Mouse (Mus musculus) hindbrain, embryonic 13.5 days (tissue): ENCODE results near the gene Naa35. TPM values are rescaled to one million over a fixed set of nuclear protein-coding genes. Genes with fewer than 3 reads are reported as not detected.
A peak's percentile ranks its signal among the peaks of the same experiment; 100 is the strongest.

Experiments used
- ATAC-seq: fragments of 200-750 bp; cut with Nextera tagmentation; 2 replicates; pipeline ENCODE4 v1.8.0; 2017; ENCODE audit warnings: moderate TSS enrichment; ENCODE audit not compliant: low FRiP score
- H3K27ac ChIP-seq: fragments of 300-500 bp; sonication (generic); 2 replicates; pipeline ENCODE4 v1.5.1; 2015; ENCODE audit warnings: inconsistent platforms, mild to moderate bottlenecking, moderate library complexity
- H3K27me3 ChIP-seq: fragments of 300-500 bp; sonication (generic); 2 replicates; pipeline ENCODE4 v1.6.1; 2015; ENCODE audit warnings: mild to moderate bottlenecking, inconsistent platforms
- H3K36me3 ChIP-seq: fragments of 300-500 bp; sonication (generic); 2 replicates; pipeline ENCODE4 v1.6.1; 2015; ENCODE audit warnings: mild to moderate bottlenecking, inconsistent platforms
- H3K4me1 ChIP-seq: fragments of 300-500 bp; sonication (generic); replicated peaks from 2 replicates; pipeline ENCODE4 v1.6.1; 2015; ENCODE audit warnings: inconsistent platforms
- H3K4me2 ChIP-seq: fragments of 300-500 bp; sonication (generic); 2 replicates; pipeline ENCODE4 v1.6.1; 2015; ENCODE audit warnings: inconsistent platforms, mild to moderate bottlenecking, moderate library complexity
- H3K4me3 ChIP-seq: fragments of 300-500 bp; sonication (generic); 2 replicates; pipeline ENCODE4 v1.5.1; 2015; ENCODE audit warnings: mild to moderate bottlenecking, inconsistent platforms
- H3K9ac ChIP-seq: fragments of 300-500 bp; sonication (generic); 2 replicates; pipeline ENCODE4 v1.6.1; 2015; ENCODE audit warnings: mild to moderate bottlenecking, inconsistent platforms
- H3K9me3 ChIP-seq: fragments of 300-500 bp; sonication (generic); 2 replicates; pipeline ENCODE4 v1.6.1; 2016; ENCODE audit warnings: inconsistent platforms
- WGBS: fragments of 180-500 bp; shearing (Covaris S2); methylation state at CpG from one replicate; pipeline ENCODE4 v1.1.7; 2015; 5-methylcytosine and 5-hydroxymethylcytosine counted together
- polyA plus RNA-seq: library from polyadenylated mRNA; unstranded; fragments of >200 nt; fragmentation: Nextera tagmentation; extraction: Ambion mirVana; gene quantifications from 2 replicates; pipeline ENCODE4 v1.2.1, GENCODE M21; 2015

Naa35 gene
- polyA plus RNA-seq, 1 experiment from 2014 or later, result 156 TPM

DNA sequence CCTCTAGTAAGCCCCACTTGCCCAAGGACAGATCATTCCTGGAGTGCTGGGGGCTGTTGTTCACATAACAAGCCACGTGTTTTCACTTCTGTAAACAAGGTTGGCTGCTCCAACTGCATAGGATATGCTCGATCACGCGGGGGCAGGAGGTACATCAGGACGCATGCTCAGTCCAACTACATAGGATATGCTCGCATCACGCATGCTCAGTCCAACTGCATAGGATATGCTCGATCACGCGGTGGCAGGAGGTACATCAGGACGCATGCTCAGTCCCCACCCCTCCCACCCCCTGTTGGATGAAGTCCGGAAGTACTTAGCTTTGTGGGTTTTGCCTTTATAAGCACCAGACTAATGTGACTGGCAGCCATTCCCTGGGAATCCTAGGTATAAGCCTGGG lies 76.9 kb downstream of the Naa35 start:
- Histone ChIP-seq H3K9ac (no peak overlapping the region), H3K4me1 (peaks cover 5% of the 10 kb centered on the region), H3K4me2 (no peak overlapping the region), H3K36me3 (peaks cover 56% of the 10 kb centered on the region), H3K4me3 (no peak overlapping the region), H3K27me3 (no peaks in the 10 kb centered on the region), H3K27ac (no peak overlapping the region), H3K9me3 (no peaks in the 10 kb centered on the region)
- ATAC-seq, result no peak
- WGBS, result 97% methylated on average over 12 of the region's 12 CpGs

DNA sequence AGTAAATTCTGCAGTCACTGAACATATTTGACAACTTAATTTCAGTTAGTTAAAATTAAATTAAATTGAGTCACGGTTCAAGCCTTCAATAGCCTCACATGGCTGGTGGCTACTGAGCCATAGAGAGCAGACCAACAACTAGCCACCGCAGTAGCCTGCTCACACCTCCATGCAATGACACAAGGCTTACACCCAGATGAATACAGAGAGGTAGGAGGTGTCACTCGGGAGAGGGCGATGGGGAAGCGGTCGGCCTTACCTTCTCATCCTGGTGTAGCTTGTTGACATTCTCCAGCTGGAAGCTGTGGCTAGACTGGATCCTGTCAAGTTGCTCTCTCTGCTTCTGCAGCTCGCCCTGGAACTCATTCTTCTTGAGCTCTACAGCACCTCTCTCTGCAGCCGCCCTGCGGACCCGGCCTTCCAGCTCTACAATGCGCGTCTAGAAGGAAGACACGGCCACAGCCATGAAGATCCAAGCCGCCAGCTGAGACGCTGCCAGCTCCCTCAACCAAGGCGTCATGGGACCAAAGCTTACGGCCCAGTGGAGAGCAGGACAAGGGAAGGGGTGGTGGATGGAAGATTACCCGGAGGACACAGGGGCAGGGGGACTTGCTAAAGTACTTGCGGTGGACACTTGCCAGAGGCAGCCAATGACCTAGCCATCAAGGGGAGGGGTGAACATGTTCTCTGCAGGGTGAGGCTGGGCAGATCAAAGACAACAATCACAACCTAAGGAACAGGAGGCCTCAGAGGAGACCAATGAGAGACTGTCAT lies 79.1 kb downstream of the Naa35 start:
- H3K4me3 ChIP-seq, result no peak overlapping the region
- WGBS, result 96% methylated on average over 19 of the region's 19 CpGs
- no peak overlapping the region for H3K27ac ChIP-seq
- H3K36me3 ChIP-seq, result peaks cover 46% of the 10 kb centered on the region
- H3K4me1 ChIP-seq, result peaks cover 6% of the 10 kb centered on the region
- no peaks in the 10 kb centered on the region for H3K9me3 ChIP-seq
- H3K4me2 ChIP-seq, result no peak overlapping the region
- H3K9ac ChIP-seq, result no peak overlapping the region
- no peaks in the 10 kb centered on the region for H3K27me3 ChIP-seq
- ATAC-seq, result no peak

DNA sequence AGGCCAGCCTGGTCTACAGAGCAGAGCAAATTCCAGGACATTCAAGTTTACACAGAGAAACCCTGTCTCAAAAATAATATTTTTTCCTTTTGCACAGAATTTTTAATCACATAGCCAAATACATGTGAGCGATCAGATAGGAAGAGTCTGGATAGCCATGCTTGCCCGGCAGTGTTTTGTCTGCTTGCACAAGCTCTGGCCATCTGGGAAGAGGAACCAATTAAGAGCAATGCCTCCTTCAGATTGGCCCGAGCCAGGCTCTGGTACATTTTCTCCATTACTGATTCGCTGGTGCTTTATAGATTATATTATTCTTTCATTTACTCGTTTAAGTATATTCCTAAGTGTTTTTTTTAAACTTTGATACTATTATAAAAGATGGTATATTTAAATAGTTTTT lies 82.7 kb downstream of the Naa35 start:
- Histone ChIP-seq H3K4me1 (peaks cover 24% of the 10 kb centered on the region), H3K36me3 (peaks cover 24% of the 10 kb centered on the region), H3K4me2 (no peak overlapping the region), H3K9ac (no peak overlapping the region), H3K27ac (no peak overlapping the region), H3K27me3 (no peaks in the 10 kb centered on the region), H3K9me3 (no peaks in the 10 kb centered on the region), H3K4me3 (no peak overlapping the region)
- ATAC-seq, result no peak
- 83% methylated on average over 5 of the region's 5 CpGs for WGBS

DNA sequence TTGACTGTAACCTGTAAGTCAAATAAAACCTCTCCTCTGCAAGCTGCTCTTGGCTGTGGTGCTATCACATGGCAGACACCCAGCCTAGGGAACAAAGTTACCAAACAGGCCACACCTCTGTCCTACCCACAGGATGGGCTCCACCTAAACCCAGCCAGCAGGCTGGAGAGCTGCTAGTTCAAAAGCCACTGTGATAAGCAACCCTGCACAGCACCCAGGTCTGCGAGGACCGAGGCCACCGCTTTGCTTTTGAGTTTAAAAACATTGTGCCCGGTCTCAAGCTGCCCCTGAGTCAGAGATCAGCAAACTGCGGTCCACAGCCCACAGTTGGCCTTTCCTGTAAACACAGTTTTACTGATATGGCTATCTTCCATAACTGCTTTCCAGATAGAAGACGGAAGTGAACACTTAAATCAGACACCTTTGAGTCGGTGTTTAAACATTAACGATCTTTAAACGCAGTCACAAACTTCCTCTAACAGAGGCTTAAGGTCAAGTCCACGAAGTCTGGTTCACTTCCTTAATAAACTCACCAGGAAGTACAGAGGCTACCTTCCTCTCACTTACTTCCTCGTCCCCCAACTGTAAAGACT lies 83.5 kb downstream of the Naa35 start:
- peak overlapping the region; percentile 55 for H3K27ac ChIP-seq
- H3K36me3 ChIP-seq, result peaks cover 18% of the 10 kb centered on the region
- 81% methylated on average over 11 of the region's 11 CpGs for WGBS
- H3K9me3 ChIP-seq, result no peaks in the 10 kb centered on the region
- no peak overlapping the region for H3K9ac ChIP-seq
- H3K4me3 ChIP-seq, result no peak overlapping the region
- H3K27me3 ChIP-seq, result no peaks in the 10 kb centered on the region
- no peak for ATAC-seq
- peaks cover 29% of the 10 kb centered on the region for H3K4me1 ChIP-seq
- H3K4me2 ChIP-seq, result no peak overlapping the region

DNA sequence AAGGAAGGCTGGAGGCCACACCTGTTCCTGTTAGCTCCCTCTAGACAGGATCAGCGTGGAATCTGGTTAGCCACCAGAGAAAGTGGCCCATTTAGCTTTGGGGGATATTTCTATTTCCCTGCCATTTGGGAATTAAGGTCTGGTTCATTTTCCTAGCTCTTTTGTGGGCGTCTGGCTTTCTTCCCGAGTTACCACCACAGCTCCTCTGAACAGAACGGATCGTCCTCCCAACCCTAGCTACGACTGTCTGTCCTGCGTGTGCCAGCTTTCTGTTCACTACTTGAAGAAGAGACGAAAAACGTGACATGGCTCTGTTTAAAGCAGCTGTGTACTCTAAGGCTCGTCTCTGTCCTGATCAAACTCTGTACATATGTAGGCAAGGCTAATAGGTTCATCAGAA lies 84.9 kb downstream of the Naa35 start:
- 92% methylated on average over 10 of the region's 10 CpGs for WGBS

DNA sequence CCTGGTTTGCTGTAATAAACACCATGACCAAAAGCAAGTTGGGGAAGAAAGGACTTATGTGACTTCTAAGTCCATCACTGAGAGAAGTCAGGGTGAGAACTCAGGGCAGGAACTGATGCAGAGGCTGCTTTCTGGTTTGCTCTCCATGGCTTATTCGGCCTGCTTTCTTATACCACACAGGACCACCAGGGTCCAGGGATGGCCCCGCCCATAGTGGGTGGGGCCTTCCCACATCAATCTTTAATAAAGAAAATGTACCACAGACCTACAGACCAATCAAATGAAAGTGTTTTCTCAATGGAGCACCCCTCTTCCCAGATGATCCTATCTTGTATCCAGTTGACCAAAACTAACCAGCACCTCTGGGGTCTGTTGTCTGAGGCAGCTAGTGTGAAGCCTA lies 86.5 kb downstream of the Naa35 start:
- no peaks in the 10 kb centered on the region for H3K9me3 ChIP-seq
- H3K27me3 ChIP-seq, result no peaks in the 10 kb centered on the region
- peaks cover 39% of the 10 kb centered on the region for H3K4me1 ChIP-seq
- no peak overlapping the region for H3K4me3 ChIP-seq
- H3K4me2 ChIP-seq, result no peak overlapping the region
- H3K27ac ChIP-seq, result peak overlapping the region; percentile 49
- no peaks in the 10 kb centered on the region for H3K36me3 ChIP-seq
- H3K9ac ChIP-seq, result no peak overlapping the region
- 59% methylated on average over 2 of the region's 2 CpGs for WGBS
- ATAC-seq, result no peak

More for the DNA sequence above, 84.9 kb downstream of the Naa35 start:
- Histone ChIP-seq H3K27ac (no peak overlapping the region), H3K4me1 (peaks cover 39% of the 10 kb centered on the region), H3K36me3 (peaks cover 5% of the 10 kb centered on the region; the same call in 1 of the 2 replicates), H3K9me3 (no peaks in the 10 kb centered on the region), H3K9ac (no peak overlapping the region), H3K27me3 (no peaks in the 10 kb centered on the region), H3K4me2 (no peak overlapping the region), H3K4me3 (no peak overlapping the region)
- no peak for ATAC-seq

DNA sequence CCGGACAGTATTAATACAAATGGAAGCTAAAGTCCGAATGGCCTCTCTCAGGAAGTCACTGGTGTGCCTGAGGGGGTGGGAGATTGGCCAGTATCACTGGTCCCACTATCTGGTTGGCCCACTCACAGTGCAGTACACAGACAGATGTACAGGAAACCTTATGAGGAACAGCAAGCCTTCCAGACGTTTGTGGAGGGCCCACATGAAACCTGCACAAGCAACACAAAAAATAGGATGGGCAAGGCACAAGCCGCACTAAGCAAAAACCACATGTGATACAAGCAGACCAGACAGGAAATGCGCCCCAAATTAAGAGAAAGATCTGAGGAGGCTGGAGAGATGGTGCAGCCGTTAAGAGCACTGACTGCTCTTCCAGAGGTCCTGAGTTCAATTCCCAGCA lies 87.2 kb downstream of the Naa35 start:
- Histone ChIP-seq H3K4me1 (peaks cover 39% of the 10 kb centered on the region), H3K9me3 (no peaks in the 10 kb centered on the region), H3K9ac (no peak overlapping the region), H3K27me3 (no peaks in the 10 kb centered on the region), H3K4me3 (no peak overlapping the region), H3K4me2 (no peak overlapping the region), H3K27ac (peak overlapping the region; percentile 49), H3K36me3 (no peaks in the 10 kb centered on the region)
- 64% methylated on average over 6 of the region's 6 CpGs for WGBS
- ATAC-seq, result no peak

DNA sequence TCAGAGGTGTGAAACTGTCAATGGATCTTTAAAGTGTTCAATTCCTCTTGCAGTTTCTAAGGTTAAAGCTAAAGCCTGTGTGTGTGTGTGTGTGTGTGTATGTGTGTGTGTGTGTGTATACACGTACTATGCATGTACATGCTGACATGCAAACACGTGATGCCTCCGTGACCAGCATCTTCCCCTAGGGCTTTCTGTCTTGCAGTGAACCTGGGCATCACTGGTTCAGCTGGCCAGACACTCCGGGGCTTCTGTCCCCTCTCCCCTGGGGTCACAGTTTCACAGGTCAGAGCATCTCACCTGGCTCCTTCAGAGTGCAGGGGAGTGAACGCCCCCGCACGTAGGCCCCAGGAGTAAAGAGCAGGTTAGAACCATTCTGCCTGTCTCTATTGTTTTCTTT lies 88.5 kb downstream of the Naa35 start:
- no peak for ATAC-seq
- peaks cover 34% of the 10 kb centered on the region for H3K4me1 ChIP-seq
- H3K36me3 ChIP-seq, result no peaks in the 10 kb centered on the region
- WGBS, result 18% methylated on average over 7 of the region's 7 CpGs
- H3K27ac ChIP-seq, result peak overlapping the region; percentile 75
- peak overlapping the region; percentile 75 for H3K4me3 ChIP-seq
- no peaks in the 10 kb centered on the region for H3K27me3 ChIP-seq
- H3K9me3 ChIP-seq, result no peaks in the 10 kb centered on the region
- peak overlapping the region; percentile 88 for H3K9ac ChIP-seq
- H3K4me2 ChIP-seq, result peak overlapping the region; percentile 57

DNA sequence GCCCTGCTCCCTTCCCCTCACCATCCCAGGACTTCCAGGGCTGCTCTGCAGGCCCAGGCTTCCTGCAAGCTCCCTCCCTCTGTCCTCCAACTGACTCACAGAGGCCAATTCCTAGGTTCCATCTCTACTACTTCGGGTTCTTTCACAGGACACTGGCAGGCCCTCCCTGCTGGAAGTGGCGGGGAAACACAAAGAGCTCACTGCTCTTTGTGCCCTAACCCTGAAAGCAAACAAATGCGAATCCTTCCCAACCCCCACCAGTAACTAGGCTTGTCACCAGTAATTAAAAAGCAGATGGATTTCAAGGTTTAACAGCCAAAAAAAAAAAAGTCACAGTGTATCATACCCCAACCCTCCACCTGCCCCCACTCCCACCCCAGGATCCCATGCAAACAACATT lies 89.2 kb downstream of the Naa35 start:
- H3K27ac ChIP-seq, result peak overlapping the region; percentile 89

DNA sequence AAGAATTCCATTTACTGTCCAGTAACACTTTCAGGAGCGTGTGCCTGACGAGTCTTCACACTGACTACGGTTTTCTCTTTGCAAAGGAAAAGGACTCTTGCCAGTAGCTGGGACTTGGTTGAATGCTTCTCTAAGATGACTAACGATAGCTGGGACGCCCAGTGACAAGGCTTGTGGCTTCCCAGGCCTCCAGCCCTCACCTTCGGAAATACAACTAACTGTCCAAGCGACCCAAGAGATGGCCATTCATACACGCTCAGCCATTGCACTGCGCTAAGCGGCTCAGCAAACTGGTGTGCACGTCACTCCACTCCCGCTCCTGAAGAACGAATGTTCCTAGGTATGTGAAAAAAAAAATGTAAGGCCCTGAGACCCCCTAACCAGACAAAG lies 89.7 kb downstream of the Naa35 start:
- peak; percentile 29; the same call in 1 of the 2 replicates for ATAC-seq

More for the DNA sequence above, 89.2 kb downstream of the Naa35 start:
- no peaks in the 10 kb centered on the region for H3K27me3 ChIP-seq
- WGBS, result 2% methylated on average over 3 of the region's 3 CpGs
- H3K4me2 ChIP-seq, result peak overlapping the region; percentile 57
- ATAC-seq, result no peak
- H3K4me3 ChIP-seq, result peak overlapping the region; percentile 75
- H3K9ac ChIP-seq, result peak overlapping the region; percentile 88
- peaks cover 33% of the 10 kb centered on the region for H3K4me1 ChIP-seq
- no peaks in the 10 kb centered on the region for H3K36me3 ChIP-seq
- no peaks in the 10 kb centered on the region for H3K9me3 ChIP-seq

DNA sequence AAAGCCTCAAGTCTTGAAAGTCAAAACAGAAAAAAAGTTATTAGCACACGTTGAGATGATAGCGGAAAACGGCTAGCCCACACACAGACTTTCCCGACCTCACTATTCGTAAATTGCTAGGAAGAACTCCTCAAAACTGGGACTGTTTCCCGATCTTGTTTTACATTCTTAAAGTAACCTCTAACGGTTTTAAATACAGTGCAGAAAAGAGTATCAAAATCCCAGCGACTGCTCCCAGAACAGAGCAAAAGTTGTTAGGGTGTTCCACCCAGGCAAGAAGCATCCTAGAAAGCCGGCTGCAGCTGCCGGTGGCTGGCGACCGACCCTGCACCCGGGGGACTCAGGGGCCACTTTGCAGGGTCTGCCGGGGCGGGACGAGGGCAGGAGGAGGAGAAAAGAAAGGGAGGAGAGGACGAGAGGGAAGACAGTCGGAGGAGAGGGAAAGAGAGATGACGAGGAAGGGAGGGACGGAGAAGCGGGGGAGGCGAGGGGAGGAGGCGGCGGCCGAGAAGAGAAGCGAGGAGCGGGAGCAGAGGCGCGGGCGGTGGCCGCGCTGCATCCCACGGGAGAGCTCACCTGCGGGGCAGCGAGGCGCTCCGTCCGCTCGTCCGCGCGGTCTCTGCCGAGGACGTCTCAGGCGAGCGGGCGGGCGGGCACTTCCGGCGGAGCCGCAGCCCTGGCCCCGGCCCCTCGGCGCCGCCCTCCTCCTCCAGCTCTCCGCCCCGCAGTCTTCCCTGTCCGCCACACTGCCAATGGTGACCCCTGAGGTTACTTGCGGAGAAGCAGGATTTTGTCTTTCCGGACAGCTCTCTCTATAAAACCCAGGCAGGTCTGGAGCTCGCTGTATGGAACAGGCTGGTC lies 90.3 kb downstream of the Naa35 start, which contains the start of gene Golm1:
Golm1 (minus strand) TSS at position 661 of the 861 bp plus-strand sequence.
- peaks cover 31% of the 10 kb centered on the region for H3K4me1 ChIP-seq
- H3K27ac ChIP-seq, result peak within 1 kb of the TSS; percentile 89
- peak within 1 kb of the TSS; percentile 57 for H3K4me2 ChIP-seq
- 1% methylated on average over 54 of the region's 61 CpGs for WGBS
- H3K9ac ChIP-seq, result peak within 1 kb of the TSS; percentile 88
- peak; percentile 62 for ATAC-seq
- no peaks in the 10 kb centered on the region for H3K36me3 ChIP-seq
- H3K4me3 ChIP-seq, result peak within 1 kb of the TSS; percentile 75
- no peaks in the 10 kb centered on the region for H3K9me3 ChIP-seq
- no peaks in the 10 kb centered on the region for H3K27me3 ChIP-seq

More for the DNA sequence above, 89.7 kb downstream of the Naa35 start:
- Histone ChIP-seq H3K9me3 (no peaks in the 10 kb centered on the region), H3K27me3 (no peaks in the 10 kb centered on the region), H3K4me3 (peak overlapping the region; percentile 75), H3K36me3 (no peaks in the 10 kb centered on the region), H3K9ac (peak overlapping the region; percentile 88), H3K4me2 (peak overlapping the region; percentile 57), H3K4me1 (peaks cover 31% of the 10 kb centered on the region), H3K27ac (peak overlapping the region; percentile 89)
- under 1% methylated on average over 13 of the region's 13 CpGs for WGBS
